Comparison of ENCODE assay signal across 9 mouse cellular contexts in the genomic region with DNA sequence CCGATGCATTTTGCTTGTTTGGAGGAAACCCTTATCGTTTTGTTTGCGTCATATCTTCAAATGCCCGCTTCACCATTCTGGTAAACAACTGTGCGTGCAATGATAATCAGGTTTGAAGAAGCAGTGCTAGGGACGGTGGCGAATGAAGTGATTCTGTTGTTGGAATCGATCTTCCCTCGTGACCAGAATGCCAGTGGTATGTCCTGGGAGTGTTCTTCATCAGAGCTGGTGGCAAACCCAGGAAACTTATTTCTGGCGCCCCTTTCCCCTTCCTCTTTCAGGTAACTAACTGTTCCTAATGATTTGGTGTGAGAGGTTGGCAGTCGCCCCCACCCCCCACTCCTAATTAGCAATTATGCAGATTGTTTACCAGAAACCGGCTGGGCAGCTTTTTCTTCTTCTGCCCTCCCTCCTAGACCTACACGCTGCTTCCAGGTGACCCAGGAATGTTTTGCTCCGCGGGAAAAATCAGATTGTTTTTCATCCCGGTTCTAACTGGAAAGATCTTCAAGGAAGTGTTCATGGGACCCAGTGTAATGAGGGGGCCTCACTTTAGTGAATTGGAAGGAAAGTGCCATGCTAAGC.
DNase-seq lines count a peak whose midpoint lies in the region; ATAC-seq and TF ChIP-seq lines count a peak whose summit lies in the region.
"Had no signal": no experiment of that assay in that cellular context is flagged by ENCODE, and none has a peak within 500 bp of the region (broad histone marks: within the 10 kb centered on the region; RNA-seq: fewer than 3 reads in every experiment).

No protein-coding gene starts in this region.

- DNase-seq in brain, embryonic 14.5 days (ENCODE audit: low read depth) = peak; percentile 55
- DNase-seq in hindbrain, postnatal 0 days (ENCODE audit: low spot score) = no peak
- DNase-seq in midbrain, embryonic 10.5 days (ENCODE audit: low spot score) = no peak
- DNase-seq in MN1 (ENCODE audit: low spot score) = no peak
- DNase-seq in layer of hippocampus, postnatal 25 days (ENCODE audit: extremely low spot score in 1 of 2, low spot score in 1 of 2) = no peak
- DNase-seq: thymus, postnatal 25 days had no signal

- H3K9ac ChIP-seq in hindbrain, postnatal 0 days (replicated peaks; ENCODE audit: low read length) = peak overlapping the region; percentile 46; the same call in 1 of the 2 replicates

- H3K27me3 ChIP-seq in erythroblast, embryonic 14.5 days (ENCODE audit: control insufficient read depth) = no peaks in the 10 kb centered on the region
- H3K27me3 ChIP-seq in hindbrain, postnatal 0 days (ENCODE audit: insufficient read depth, low read length) = no peaks in the 10 kb centered on the region; the same call in 1 of the 2 replicates
- H3K27me3 ChIP-seq in midbrain, embryonic 10.5 days (ENCODE audit: low read depth, poor library complexity, severe bottlenecking) = peaks cover 72% of the 10 kb centered on the region

- WGBS in hindbrain, postnatal 0 days = 17% methylated on average over 16 of the region's 16 CpGs
- 4% methylated on average over 16 of the region's 16 CpGs for WGBS in midbrain, embryonic 10.5 days

- peak overlapping the region; percentile 26; the same call in 1 of the 2 replicates for H3K27ac ChIP-seq in hindbrain, postnatal 0 days
- H3K27ac ChIP-seq in midbrain, embryonic 10.5 days (replicated peaks) = peak overlapping the region; percentile 78

- H3K9me3 ChIP-seq in erythroblast, embryonic 14.5 days (ENCODE audit: control insufficient read depth, low read length) = no peaks in the 10 kb centered on the region
- H3K9me3 ChIP-seq in hindbrain, postnatal 0 days (ENCODE audit: low read length) = no peaks in the 10 kb centered on the region
- no peaks in the 10 kb centered on the region for H3K9me3 ChIP-seq in midbrain, embryonic 10.5 days (replicated peaks)

- ATAC-seq in erythroblast, adult 5-6 weeks (replicated peaks; ENCODE audit: low FRiP score, poor library complexity, severe bottlenecking) = no peak
- 0 out of 2 replicates have a peak, but pooled peaks have one; percentile 18 for ATAC-seq in hindbrain, postnatal 0 days
- ATAC-seq in cerebellum, adult (ENCODE audit: insufficient number of reproducible peaks, low FRiP score, low TSS enrichment) = no peak

- no peak for TF ChIP-seq POLR2A in brain, embryonic 14.5 days (IDR thresholded peaks at IDR 0.05; ENCODE audit: borderline replicate concordance, extremely low read depth, insufficient read depth, insufficient read length, poor library complexity, severe bottlenecking)

- no peak for TF ChIP-seq CTCF in brain, embryonic 14.5 days (IDR thresholded peaks at IDR 0.05; ENCODE audit: borderline replicate concordance, extremely low read depth, insufficient read depth, insufficient read length)
- no peak for TF ChIP-seq CTCF in hindbrain, postnatal 0 days (IDR thresholded peaks at IDR 0.05; ENCODE audit: low read depth)

- peak overlapping the region; percentile 70 for H3K4me2 ChIP-seq in hindbrain, postnatal 0 days (ENCODE audit: low read depth, low read length)

- H3K36me3 ChIP-seq in erythroblast, embryonic 14.5 days (ENCODE audit: control insufficient read depth) = no peaks in the 10 kb centered on the region
- no peaks in the 10 kb centered on the region for H3K36me3 ChIP-seq in hindbrain, postnatal 0 days (ENCODE audit: insufficient read depth, low read length)
- no peaks in the 10 kb centered on the region for H3K36me3 ChIP-seq in midbrain, embryonic 10.5 days

- H3K4me1 ChIP-seq in erythroblast, embryonic 14.5 days (ENCODE audit: control insufficient read depth) = peaks cover 14% of the 10 kb centered on the region
- H3K4me1 ChIP-seq in hindbrain, postnatal 0 days (ENCODE audit: insufficient read depth, low read length) = 0 out of 2 replicates have a peak, but pooled peaks cover 5% of the 10 kb centered on the region
- H3K4me1 ChIP-seq in midbrain, embryonic 10.5 days = peaks cover 30% of the 10 kb centered on the region

- H3K4me3 ChIP-seq in erythroblast, embryonic 14.5 days (replicated peaks) = peak overlapping the region; percentile 9
- peak overlapping the region; percentile 42 for H3K4me3 ChIP-seq in hindbrain, postnatal 0 days (ENCODE audit: low read length)
- H3K4me3 ChIP-seq in midbrain, embryonic 10.5 days = peak overlapping the region; percentile 59

Comparison
In these comparisons a context has a peak if more than half of its experiments do, and no peak if none do; other contexts are left out.
1. H3K4me3 ChIP-seq: peak in every context shown above with its lines; median percentile 59 in midbrain, embryonic 10.5 days; 42 in hindbrain, postnatal 0 days; 9 in erythroblast, embryonic 14.5 days.